Mouse (Mus musculus) gastrocnemius, postnatal 25 days (tissue): ENCODE measurements around the gene Slc24a5. TPM values are rescaled to one million over a fixed set of nuclear protein-coding genes. Genes with fewer than 3 reads are reported as not detected.

Experiments
- DNase-seq: peaks from one replicate; pipeline ENCODE4 v3.0.0; 2022
- total RNA-seq, 2 experiments: library from RNA; stranded (reverse); gene quantifications; 1 replicate in 1 of 2; 2 replicates in 1 of 2; pipeline ENCODE4 v1.2.3; 2021

Gene Slc24a5
- total RNA-seq, 2 experiments from 2014 or later, result not detected

DNA sequence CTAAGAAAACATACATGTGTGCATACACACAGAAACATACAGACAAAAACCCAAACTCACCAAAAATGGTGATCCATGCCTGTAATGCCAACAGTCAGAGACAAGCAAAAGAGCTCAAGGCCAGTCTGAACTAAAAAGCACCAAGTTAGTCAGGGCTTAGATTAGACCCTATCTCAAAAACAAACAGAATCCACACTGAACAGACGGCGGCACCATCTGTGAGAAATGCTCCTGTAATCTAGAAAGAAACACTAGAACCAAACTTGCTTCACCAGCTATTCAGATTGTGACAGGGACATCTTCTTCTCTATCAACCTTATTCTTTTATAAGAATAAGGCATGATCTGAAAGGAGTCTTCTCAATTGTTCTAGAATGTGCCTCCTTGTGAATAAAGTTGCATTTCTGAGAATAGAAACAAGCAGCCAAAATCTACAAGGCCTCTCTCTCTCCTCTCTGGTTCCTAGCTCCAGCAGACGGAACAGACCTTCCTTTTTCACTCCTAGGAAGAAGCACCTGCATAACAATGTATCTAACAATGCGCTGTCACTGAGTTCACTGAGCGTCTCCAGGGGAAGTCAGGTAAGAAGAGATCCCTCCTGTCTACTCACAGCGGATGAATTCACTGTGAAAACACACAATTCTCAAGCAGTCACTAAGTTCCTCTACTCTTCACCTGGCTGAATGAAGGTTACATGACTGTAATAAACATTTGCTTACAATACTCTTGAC is 51.6 kb downstream of the Slc24a5 start:
- DNase-seq, result no peak

DNA sequence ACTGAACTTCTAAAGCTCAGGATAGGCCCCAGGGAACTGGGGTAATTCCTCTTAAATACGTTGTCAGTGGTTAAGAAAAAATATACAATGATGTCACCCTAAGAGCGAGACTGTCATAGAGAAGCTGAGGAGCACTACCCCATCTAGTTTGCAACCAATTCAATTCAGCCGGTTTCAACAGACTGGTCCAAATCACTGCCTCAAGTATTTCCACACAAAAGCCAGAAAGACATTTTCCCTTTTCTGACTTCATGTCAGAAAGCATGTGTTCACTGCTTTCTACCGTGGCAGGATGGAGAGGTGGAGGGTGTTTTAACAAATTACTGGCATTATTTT is 54.3 kb downstream of the Slc24a5 start:
- DNase-seq, result no peak

DNA sequence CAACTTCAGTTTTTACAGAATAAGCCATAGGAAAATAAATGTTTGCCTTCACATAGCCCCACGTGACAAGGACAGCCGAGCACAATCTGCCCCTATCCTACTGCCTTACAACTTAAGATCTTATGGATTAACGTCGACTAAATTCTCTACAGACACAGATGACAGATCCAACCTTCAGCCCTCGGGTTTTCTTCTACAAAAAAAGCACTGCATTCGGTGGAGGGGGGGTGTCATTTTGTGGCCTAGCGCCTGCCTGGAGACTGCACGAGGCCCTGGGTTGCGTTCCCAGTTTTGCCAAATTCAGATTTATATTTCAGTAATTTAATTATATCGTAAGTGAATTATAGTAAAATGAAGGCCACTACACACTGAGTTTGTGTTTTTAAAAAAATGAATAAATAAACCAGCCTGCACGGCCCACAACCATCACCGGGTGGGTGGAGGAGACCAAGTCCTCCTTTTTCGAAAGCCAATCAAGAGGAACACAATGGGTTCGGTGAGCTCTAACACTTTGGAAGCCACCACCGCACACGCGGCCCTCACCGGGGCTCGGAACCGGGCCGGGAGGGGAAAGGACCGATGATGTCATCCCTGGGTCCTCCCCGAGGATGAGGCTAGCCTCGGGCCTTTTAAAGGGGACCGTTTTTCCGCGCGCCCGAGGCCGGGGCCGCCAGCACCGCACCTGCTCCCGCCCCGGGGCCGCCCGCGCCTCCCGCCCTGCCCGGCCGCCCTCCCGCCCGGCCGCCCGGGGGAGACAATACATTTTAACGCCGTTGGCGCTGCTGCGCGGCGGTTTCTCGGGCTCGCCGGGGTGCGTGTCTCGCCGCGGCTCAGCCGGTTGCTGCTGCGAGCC is 54.9 kb downstream of the Slc24a5 start:
- DNase-seq, result peak; percentile 38

DNA sequence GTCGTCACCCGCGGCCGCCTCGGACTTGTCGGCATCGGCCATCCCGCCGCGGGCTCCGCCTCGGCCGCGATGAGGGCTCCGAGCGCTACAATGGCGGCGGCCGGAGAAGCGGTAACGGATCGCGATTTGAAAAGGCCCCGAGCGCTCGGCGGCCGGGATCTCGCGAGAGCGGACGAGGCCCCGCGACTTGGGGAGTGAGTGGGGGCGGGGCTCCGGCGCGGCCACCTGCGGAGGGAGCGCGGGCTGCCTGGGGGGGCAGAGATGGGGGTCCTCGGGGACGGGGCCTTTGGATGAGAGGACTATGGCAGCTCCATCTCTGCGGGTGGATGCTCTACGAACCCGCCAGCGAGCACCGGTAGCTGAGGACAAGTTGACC is 55.5 kb downstream of the Slc24a5 start, which contains the start of gene Myef2:
Gene Myef2, minus strand, starts transcription at position 185 of the 376 bp plus-strand sequence.
- DNase-seq, result peak; percentile 74

DNA sequence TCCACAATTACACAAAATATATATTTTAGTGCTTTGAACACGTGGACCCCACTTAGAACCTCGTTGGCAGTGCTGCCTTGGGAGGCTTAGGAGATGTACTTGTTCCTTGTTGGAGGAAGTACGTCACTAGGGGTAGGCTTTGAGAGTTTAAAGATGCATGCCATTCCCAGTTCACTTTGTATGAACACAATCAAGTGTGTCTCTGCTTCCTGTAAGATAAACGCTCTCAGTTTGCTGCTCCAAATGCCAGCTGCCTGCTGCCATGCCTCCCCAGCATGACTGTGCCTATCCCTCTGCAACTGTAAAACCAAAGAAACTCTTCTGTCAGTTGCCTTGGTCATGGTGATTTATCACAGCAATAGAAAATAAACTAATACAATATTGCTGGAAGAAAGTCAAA is 57.9 kb downstream of the Slc24a5 start:
- no peak for DNase-seq

DNA sequence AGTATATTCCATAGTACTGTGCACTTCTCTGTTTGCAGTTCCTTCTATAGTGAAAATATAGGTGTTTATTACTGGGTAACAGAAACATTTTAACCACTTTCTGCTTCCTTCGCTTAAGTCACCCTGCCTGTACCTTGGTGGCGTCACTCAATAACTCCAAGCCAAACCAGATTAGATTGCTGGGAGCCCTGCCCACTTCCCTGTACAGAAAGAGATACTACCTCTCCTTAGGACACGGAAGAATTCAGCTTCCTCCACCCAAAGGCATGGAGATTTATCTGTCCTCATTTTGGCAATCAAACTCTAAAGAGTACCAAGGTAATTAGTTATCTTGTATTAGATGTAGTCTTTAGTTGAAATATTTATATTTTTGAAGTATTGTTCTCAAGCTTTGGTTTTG is 58.9 kb downstream of the Slc24a5 start:
- DNase-seq, result no peak

DNA sequence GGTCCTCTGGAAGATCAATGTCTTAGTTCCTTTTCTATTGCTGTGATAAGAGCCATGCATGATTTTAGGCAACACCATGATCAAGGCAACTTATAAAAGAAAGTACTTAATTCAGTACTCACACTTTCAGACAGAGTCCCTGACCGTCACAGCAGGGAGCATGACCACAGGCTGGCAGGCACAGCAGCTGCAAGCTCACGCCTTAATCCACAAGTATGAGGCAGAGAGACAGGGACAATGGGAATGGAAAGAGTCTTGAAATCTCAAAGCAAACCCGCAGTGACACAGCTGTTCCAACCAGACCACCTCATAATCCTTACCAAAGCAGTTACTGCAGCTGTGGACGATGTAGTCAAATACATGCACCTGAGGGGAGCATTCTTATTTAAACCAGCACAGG is 66.2 kb downstream of the Slc24a5 start:
- no peak for DNase-seq

DNA sequence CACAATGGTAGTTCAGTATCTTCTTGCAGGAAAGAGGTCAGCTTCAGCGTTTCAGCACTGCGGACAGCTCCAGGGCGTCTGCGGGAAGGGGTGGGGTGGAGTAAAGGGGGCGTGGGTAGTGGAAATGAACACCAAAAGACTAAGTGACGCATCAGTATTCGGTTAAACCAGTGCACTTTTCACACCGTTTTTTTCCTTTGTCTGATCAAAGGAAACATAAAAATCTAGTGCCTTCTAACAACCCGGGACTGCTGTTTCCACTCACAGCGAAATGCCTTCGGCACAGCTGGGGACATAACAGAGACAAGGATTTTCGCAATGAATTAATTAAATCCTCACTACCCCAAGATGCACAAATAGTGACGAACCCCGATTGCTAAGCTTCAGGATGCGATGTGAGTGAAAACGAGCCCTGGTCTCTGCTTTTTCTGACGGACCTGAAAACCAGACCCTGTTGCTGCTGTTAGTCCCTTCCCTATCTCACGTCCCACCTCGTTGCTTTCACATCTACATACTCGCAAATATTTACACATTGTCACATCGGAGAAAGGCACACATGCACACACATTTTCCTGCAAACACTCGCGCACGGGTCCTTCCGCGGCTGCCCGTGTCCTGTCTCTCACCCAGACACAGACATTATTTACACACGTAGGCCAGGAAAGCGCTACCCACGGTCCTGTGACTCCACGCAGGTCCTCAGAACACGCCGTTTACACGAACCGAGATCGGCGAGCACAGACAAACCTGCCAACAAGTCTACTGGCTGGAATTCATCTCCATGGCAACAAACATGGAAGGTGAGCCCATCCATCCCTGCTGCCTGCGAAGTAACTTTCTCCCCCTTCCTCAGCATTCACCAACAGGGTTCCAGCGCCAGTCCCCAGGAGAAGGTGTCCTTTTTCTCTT is 68.2 kb downstream of the Slc24a5 start, which contains the start of gene Ctxn2:
Gene Ctxn2, plus strand, starts transcription at position 790 of the 909 bp plus-strand sequence.
- DNase-seq, result peak; percentile 40

DNA sequence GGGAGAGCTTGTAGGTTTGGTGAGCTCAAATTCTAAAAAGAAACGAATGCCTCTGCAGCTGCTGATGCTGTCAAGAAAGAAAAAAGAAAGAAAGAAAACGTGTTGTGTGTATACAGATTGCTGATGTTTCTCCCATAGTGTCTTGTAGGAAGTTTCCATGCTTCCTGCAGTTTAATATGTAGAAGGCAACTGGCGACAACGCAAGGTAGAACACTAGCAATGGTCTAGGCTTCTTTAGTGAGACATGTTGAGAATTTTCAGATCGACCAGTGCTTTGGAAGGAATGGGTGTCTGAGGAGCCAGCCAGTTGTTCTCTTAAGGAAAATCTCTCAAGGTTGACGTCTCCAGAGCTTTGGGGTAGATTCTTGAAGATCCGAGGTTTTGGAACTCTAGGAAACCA is 68.9 kb downstream of the Slc24a5 start:
- DNase-seq, result no peak

Other genes starting within 250 kb of the Slc24a5 start
- gene Myef2, start 55.5 kb downstream of the Slc24a5 start, total RNA-seq, result 1 to 10 TPM; 3.1 to 3.2 TPM
- gene Ctxn2, start 68.6 kb downstream of the Slc24a5 start, total RNA-seq, result not detected
- not detected for gene Slc12a1, start 84.4 kb downstream of the Slc24a5 start, total RNA-seq
- 1 to 10 TPM; 6.4 to 7.4 TPM for gene Dut, start 179.1 kb downstream of the Slc24a5 start, total RNA-seq